Mouse (Mus musculus): ENCODE results near the gene Amdhd1. TPM values are rescaled to one million over a fixed set of nuclear protein-coding genes. Genes with fewer than 3 reads are reported as not detected.
"Not testable (repeated sequence)": the region's sequence is repeated elsewhere in the genome, so short reads cannot be mapped to it uniquely, and the experiment has no call there.

The Amdhd1 gene
- 0.67 and 0.83 TPM in 2 replicates for polyA plus RNA-seq (2012; rRNA removed)

DNA sequence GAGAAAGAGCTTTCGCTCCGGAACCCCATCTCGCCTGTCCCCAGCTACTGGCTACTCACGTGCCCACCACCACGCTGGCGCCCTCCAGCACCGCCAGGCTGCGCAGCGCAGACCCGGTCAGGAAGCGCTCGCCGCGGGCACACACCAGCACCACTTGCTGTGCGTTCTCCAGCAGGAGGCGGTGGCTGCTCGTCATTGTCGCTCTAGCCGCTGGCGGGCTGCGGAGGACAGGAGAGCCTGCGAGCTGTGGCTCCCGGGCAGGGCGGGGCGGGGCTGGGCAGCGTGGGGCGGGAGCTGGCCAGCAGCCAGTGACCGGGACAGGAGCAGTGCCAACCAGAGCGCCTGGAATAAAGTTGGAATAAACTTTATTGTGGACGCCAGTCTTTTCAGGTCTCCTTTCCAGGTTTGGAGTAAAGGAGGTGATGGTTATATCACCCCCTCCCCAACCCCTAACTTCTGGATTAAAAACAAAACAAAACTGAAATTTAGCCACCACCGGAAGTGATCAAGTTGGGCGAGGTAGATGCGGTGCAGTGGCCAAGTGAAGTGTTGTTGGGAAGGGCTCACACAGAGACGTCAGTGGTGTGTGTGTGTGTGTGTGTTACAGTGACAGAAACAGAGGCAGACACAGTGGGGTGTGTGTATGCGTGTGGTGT is at the start of gene Amdhd1:
Gene Amdhd1, minus strand, starts transcription at position 259 of the 656 bp plus-strand sequence.
- peak; percentile 70 for DNase-seq (ENCODE audit: low spot score)

- DNase-seq (ENCODE audit: low spot score): peak; percentile 83
These were observed 49.5 kb upstream of the Amdhd1 start, which contains the start of gene Snrpf for GRCm38 (mm10) chr10:93589281-93589848. Gene Snrpf (minus strand): TSS chr10:93589706.

- no peak for DNase-seq (ENCODE audit: low spot score)
These were observed 49.0 kb upstream of the Amdhd1 start for GRCm38 (mm10) chr10:93588796-93589195.

GRCm38 (mm10) chr10:93577271-93577886 is 37.5 kb upstream of the Amdhd1 start:
- peak; percentile 38 for DNase-seq (ENCODE audit: low spot score)

DNA sequence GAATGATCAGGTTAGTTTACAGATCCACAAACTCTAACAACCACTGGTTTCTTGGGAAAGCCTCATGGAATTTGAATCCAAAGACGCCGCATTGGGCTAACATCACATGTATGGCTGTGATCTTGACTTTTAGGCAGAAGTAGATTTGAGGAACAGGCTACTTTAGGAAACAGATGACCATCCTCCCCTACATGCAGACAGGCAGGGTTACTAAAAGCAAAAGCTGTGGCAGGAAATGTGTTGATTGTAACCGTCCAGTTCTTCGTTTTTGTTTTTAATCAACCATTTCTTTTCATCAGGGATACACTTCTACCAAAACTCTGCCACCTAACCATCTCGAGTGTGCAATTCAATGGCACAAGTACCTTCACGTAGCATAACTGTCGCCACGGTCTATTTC is 36.1 kb upstream of the Amdhd1 start:
- DNase-seq (ENCODE audit: low spot score): no peak

GRCm38 (mm10) chr10:93574966-93575365 is 35.1 kb upstream of the Amdhd1 start:
- no peak for DNase-seq (ENCODE audit: low spot score)

- no peak for DNase-seq (ENCODE audit: low spot score)
These were observed 32.4 kb upstream of the Amdhd1 start for GRCm38 (mm10) chr10:93572209-93572608.

DNA sequence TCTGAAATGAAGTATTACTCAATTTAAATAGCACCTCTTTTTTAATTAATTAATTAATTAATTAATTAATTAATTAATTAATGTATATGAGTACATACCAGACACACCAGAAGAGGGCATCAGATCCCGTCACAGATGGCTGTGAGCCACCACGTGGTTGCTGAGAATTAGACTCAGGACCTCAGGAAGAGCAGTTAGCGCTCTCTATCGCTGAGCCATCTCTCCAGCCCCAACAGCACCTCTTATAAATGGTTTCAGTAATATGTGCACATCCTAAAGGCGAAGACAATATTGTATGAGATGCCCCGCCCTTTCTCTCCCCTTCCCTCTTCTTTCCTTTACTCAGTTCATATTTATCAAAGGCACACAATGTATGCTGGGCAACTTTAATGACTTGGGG is 28.8 kb upstream of the Amdhd1 start:
- DNase-seq (ENCODE audit: low spot score): no peak

DNA sequence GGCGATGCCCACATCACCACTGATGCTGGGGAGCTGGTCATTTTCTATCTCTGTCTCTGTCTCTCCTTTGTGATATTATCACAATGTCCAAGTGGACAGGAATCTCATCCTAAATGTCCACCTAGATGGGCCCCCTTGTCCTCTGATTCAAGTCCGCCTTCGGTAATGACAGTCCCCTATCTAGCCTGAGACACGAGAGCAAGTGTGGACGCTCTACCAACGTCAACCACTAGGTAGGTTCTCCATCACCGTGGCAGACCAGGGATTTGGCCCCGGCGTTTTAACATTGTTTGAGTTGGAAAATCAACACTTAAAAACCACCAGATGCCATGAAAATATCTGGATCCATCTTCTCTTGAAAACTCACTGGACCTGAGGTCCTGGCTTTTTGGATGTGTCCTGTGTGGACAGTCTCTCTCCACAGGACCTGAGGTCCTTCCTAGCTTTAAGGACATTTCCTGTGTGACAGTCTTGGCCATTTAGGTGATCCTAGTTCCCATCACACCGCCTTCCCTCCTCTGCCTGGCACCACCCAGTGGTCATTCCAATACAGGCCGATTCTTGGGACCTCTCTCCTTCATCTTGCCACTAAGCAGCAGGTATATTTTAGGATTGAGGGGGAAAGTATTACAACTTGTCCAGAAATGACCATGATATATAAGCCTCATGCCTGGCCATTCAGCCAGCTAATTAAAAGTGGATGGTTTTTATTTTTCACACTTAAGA is 28.2 kb upstream of the Amdhd1 start:
- DNase-seq (ENCODE audit: low spot score): no peak

DNA sequence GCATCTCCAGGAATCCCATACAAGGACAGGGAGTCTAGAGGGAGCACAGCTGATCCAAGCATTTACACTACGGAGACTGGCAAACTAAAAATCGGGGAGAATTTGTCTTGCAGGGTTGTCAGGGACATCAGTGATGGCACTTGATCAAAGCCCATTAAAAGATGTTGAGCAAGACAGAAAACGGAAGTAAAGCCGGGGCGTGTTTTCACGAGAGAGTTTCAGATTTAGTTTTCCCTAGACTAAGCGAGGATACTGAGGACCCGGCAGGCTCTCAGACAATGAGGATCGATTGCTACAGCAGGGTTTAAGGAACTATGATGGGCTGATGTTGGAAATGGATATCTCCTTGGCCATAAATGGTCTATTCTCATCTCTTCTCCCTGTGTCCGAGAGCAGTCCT is 27.2 kb upstream of the Amdhd1 start:
- DNase-seq (ENCODE audit: low spot score): no peak

- no peak for DNase-seq (ENCODE audit: low spot score)
These were observed 24.8 kb upstream of the Amdhd1 start for GRCm38 (mm10) chr10:93564518-93565090.

GRCm38 (mm10) chr10:93559786-93560185 is 20.0 kb upstream of the Amdhd1 start:
- no peak for DNase-seq (ENCODE audit: low spot score)

DNA sequence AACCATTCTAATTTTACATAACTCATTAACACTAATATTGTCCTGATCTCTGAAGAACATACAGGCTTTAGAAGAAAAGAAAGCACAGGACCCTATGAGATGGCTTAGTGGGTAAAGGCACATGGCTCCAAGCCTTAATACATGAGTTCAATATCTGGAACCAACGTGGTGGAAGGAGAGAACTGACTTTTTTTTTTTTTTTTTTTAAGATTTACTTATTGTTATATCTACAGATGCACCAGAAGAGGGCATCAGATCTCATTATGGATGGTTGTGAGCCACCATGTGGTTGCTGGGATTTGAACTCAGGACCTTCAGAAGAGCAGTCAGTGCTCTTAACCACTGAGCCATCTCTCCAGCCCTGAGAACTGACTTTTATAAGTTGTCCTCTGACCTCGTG is 18.1 kb upstream of the Amdhd1 start:
- not testable (repeated sequence) for DNase-seq (ENCODE audit: low spot score)

- no peak for DNase-seq (ENCODE audit: low spot score)
These were observed 12.8 kb upstream of the Amdhd1 start for GRCm38 (mm10) chr10:93552596-93552995.

DNA sequence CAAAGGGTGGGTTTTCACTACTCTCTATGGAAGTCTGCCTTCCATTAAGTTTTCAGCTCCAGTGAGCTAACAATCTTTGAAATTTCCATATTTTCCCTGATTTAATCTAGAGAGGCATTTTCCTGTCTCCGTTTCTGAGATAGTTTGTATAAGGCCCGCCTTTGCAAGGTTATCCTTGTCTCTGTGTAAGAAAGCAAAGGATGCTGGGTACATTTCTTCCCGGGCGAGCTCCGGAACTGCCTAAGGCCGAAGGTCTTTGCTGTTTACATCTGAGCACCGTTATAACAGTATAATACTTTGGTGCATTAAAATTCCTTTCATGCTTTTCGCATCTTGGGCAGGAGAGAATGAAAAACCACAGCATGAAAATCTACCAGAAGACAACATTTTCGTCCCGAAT is 10.0 kb upstream of the Amdhd1 start:
- DNase-seq (ENCODE audit: low spot score): no peak

GRCm38 (mm10) chr10:93548991-93549390 is 9.2 kb upstream of the Amdhd1 start:
- DNase-seq (ENCODE audit: low spot score): no peak

DNA sequence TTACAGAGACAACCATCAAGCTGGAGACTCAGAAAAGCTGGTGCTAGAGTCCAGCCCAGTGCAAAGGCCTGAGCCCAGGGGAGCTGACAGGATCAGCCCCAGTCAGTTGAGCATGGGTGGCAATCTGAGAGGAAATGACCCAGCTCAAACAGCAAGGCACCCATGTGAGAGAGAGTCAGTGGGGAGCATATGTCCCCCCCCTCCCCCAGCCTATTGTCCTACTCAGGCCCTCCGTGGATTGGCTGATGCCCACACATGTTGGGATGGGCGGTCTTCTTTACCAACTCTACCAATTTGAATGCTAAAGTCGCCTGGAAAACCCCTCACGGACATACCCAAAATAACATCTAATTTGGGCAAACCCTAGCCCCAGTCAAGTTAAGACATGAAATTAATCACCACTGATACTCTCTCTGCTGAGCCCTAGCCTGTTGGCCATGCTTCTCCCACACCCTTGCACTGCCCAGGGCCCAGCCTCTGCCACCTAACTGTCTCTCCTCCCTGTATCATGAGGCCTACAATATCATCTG is 8.0 kb upstream of the Amdhd1 start:
- no peak for DNase-seq (ENCODE audit: low spot score)

GRCm38 (mm10) chr10:93544172-93544571 is 4.3 kb upstream of the Amdhd1 start:
- no peak for DNase-seq (ENCODE audit: low spot score)

- DNase-seq (ENCODE audit: low spot score): no peak
These were observed 3.3 kb upstream of the Amdhd1 start for GRCm38 (mm10) chr10:93543176-93543575.

DNA sequence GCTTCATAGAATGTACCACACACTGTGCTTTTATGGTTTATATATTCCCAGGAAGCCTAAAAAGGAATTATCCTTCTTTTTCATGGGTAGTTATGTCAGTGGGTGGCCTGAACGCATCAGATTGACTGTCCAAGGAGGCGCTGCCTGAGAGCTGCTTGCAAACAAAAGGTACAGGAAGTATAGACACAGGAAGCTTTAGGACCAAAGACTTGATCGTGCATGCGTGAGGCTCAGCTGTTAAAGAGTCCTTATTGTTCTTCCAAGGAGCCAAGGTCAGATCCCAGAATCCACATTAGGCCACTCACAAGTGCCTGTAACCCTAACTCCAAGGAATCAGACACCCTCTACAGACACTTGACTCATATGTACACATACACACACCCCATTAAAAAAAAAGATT is 2.5 kb upstream of the Amdhd1 start:
- DNase-seq (ENCODE audit: low spot score): no peak

- no peak for DNase-seq (ENCODE audit: low spot score)
These were observed 1.8 kb upstream of the Amdhd1 start for GRCm38 (mm10) chr10:93541585-93541984.

Data from urinary bladder, adult 2 months (tissue).